Mouse (Mus musculus) small intestine, adult 2 months (tissue): ENCODE measurements around the gene Slc29a2.

ENCODE experiments used
- CTCF ChIP-seq: fragments of 200-500 bp; IDR thresholded peaks from 2 replicates; pipeline ENCODE4 v1.5.1; 2012; ENCODE audit warnings: low read depth, mild to moderate bottlenecking, control low read depth, inconsistent platforms, low read length, moderate library complexity, mixed read lengths; ENCODE audit not compliant: insufficient replicate concordance, insufficient read length; ENCODE audit errors: extremely low read depth
- POLR2A ChIP-seq: fragments of 200-500 bp; IDR thresholded peaks from 2 replicates; pipeline ENCODE4 v1.6.1; 2012; ENCODE audit warnings: low read depth, mild to moderate bottlenecking, control low read depth, inconsistent platforms, low read length, moderate library complexity

DNA sequence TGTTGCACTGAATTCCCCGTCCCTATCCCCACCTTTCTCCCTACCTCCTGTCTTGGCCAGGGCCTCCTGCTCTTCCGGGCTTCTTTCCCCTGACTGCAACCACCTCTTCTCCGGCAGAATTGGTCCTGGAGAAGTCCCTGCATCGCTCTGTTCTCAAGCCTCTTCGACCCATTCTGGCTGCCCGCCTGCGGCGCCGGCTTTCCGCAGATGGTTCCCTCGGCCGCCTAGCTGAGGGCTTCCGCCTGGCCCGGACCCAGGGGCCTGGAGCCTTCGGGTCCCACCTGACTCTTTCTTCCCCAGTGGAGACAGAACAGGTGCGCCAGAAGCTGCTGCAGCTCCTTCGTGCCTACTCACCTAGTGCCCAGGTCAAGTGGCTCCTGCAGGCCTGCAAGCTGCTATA is 29.2 kb downstream of the Slc29a2 start:
- no peak for TF ChIP-seq CTCF
- TF ChIP-seq POLR2A, result no peak
